Mouse (Mus musculus) intestine, embryonic 15.5 days (tissue): ENCODE measurements around the gene Cacng7. TPM values are rescaled to one million over a fixed set of nuclear protein-coding genes. Genes with fewer than 3 reads are reported as not detected.

Experiments used
- ATAC-seq: fragments of 200-750 bp; cut with Nextera tagmentation; 2 replicates; pipeline ENCODE4 v1.8.0; 2017; ENCODE audit warnings: moderate TSS enrichment, moderate library complexity
- H3K27ac ChIP-seq: fragments of 300-500 bp; sonication (generic); 2 replicates; pipeline ENCODE4 v1.5.1; 2015; ENCODE audit warnings: mild to moderate bottlenecking, inconsistent platforms
- H3K27me3 ChIP-seq: fragments of 300-500 bp; sonication (generic); replicated peaks from 2 replicates; pipeline ENCODE4 v1.6.1; 2015; ENCODE audit warnings: inconsistent platforms
- H3K36me3 ChIP-seq: fragments of 300-500 bp; sonication (generic); 2 replicates; pipeline ENCODE4 v1.6.1; 2015; ENCODE audit warnings: inconsistent platforms
- H3K4me1 ChIP-seq: fragments of 300-500 bp; sonication (generic); replicated peaks from 2 replicates; pipeline ENCODE4 v1.6.1; 2015; ENCODE audit warnings: inconsistent platforms
- H3K4me2 ChIP-seq: fragments of 300-500 bp; sonication (generic); replicated peaks from 2 replicates; pipeline ENCODE4 v1.6.1; 2015; ENCODE audit warnings: mild to moderate bottlenecking, inconsistent platforms
- H3K4me3 ChIP-seq: fragments of 300-500 bp; sonication (generic); replicated peaks from 2 replicates; pipeline ENCODE4 v1.5.1; 2015; ENCODE audit warnings: inconsistent platforms
- H3K9ac ChIP-seq: fragments of 300-500 bp; sonication (generic); 2 replicates; pipeline ENCODE4 v1.6.1; 2015; ENCODE audit warnings: inconsistent platforms
- H3K9me3 ChIP-seq: fragments of 300-500 bp; sonication (generic); 2 replicates; pipeline ENCODE4 v1.6.1; 2016; ENCODE audit warnings: inconsistent platforms
- WGBS: fragments of 180-500 bp; shearing (Covaris S2); methylation state at CpG from one replicate; pipeline ENCODE4 v1.1.7; 2015; 5-methylcytosine and 5-hydroxymethylcytosine counted together
- polyA plus RNA-seq: library from polyadenylated mRNA; unstranded; fragments of >200 nt; fragmentation: Nextera tagmentation; extraction: Ambion mirVana; gene quantifications from 2 replicates; pipeline ENCODE4 v1.2.1, GENCODE M21; 2015

Gene Cacng7
- polyA plus RNA-seq, 1 experiment from 2014 or later = 1.2 TPM

DNA sequence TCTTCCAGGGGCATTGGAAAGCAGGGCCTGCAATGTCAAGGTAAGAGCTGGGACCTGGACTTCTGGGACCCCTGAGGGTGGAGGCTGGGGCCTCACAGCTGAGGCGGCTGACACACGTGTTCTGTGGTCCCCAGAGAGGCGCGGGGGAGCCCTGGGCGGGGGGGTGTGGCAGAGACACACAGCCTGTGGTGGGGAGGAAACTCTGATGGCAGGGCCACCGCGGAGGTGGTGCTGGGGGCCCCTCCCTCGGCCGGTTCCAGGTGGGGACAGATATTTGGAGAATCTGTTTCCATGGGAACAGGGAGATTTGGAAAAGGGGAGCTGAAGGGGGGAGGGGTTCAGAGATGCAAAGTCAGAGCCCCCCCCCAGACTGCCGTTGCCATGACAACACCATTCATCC, 28.5 kb upstream of the Cacng7 start:
- H3K4me1 ChIP-seq = peaks cover 19% of the 10 kb centered on the region
- WGBS = 4% methylated on average over 10 of the region's 10 CpGs
- no peak for ATAC-seq
- H3K9ac ChIP-seq = no peak overlapping the region
- peaks cover 22% of the 10 kb centered on the region for H3K27me3 ChIP-seq
- H3K27ac ChIP-seq = no peak overlapping the region
- H3K9me3 ChIP-seq = no peaks in the 10 kb centered on the region
- 0 out of 2 replicates have a peak overlapping the region, but pooled peaks have one; percentile 66 for H3K4me2 ChIP-seq
- H3K36me3 ChIP-seq = 0 out of 2 replicates have a peak, but pooled peaks cover 4% of the 10 kb centered on the region
- H3K4me3 ChIP-seq = no peak overlapping the region

DNA sequence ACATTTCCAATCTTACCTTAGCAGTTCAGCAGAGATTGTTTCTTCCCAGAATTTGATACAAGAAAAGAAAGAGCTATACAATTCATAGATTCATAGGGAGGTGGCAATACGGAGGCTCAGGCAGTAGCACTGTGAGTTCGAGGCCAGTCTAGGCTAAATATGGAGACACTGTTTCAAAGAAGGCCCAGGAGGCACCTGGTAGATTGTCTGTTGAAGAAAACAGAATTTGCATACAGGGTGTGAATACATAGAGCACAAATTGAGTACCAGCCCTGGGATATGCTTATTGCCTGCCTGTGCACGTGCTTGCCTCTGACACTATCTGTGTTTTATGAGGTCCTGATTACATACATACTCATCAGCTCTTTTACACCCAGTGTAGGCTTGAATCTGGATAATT, 26.4 kb upstream of the Cacng7 start:
- Histone ChIP-seq H3K27ac (no peak overlapping the region), H3K4me2 (no peak overlapping the region), H3K4me1 (peaks cover 19% of the 10 kb centered on the region), H3K9ac (no peak overlapping the region), H3K27me3 (peaks cover 22% of the 10 kb centered on the region), H3K9me3 (no peaks in the 10 kb centered on the region), H3K36me3 (no peaks in the 10 kb centered on the region), H3K4me3 (no peak overlapping the region)
- ATAC-seq = no peak
- whole genome bisulfite sequencing = 76% methylated on average over 3 of the region's 3 CpGs

DNA sequence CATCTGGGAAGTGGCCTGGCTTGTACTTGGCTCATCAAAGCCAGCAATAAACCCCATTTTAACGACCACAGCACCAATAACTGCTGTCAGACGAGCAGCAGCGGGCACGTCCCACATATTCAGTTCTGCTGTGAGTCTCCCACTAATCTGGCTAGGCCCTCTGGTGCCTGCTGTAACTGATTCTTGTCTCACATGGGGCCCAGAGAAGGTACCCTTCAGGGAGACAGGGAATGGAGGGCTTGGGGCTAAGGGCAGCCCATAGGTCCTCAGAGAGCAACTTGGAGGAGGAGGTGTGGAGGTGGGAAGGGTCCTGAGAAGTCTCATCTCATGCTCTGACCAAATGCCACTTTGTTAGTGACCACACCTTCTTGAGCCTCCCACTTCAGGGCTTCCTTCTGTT, 24.1 kb upstream of the Cacng7 start:
- 35% methylated on average over 4 of the region's 4 CpGs for WGBS
- Histone ChIP-seq H3K27me3 (peaks cover 18% of the 10 kb centered on the region), H3K9ac (no peak overlapping the region), H3K4me2 (no peak overlapping the region), H3K9me3 (no peaks in the 10 kb centered on the region), H3K36me3 (no peaks in the 10 kb centered on the region), H3K4me1 (peaks cover 3% of the 10 kb centered on the region), H3K27ac (no peak overlapping the region), H3K4me3 (no peak overlapping the region)
- no peak for ATAC-seq

DNA sequence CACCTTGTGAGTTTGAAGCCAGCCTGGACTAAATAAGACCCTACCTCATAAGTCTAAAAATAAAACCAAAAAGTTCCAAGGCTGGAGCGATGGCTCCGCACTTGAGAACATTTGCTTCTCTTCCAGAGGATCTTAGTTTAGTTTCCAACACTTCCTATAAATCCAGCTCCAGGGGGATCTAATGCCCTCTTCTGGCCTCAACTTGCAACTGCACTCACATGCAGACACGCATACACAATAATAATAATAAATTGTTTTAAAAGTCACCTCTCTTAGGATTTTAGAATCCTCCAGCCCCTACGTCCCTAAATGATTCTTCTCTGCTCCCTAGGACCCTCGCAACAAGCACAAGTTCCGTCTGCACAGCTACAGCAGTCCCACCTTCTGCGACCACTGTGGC, 22.5 kb upstream of the Cacng7 start:
- peaks cover 7% of the 10 kb centered on the region for H3K27me3 ChIP-seq
- no peak overlapping the region for H3K9ac ChIP-seq
- H3K4me3 ChIP-seq = no peak overlapping the region
- no peak for ATAC-seq
- 96% methylated on average over 7 of the region's 7 CpGs for WGBS
- H3K27ac ChIP-seq = no peak overlapping the region
- H3K36me3 ChIP-seq = no peaks in the 10 kb centered on the region
- H3K9me3 ChIP-seq = no peaks in the 10 kb centered on the region
- no peaks in the 10 kb centered on the region for H3K4me1 ChIP-seq
- H3K4me2 ChIP-seq = no peak overlapping the region

DNA sequence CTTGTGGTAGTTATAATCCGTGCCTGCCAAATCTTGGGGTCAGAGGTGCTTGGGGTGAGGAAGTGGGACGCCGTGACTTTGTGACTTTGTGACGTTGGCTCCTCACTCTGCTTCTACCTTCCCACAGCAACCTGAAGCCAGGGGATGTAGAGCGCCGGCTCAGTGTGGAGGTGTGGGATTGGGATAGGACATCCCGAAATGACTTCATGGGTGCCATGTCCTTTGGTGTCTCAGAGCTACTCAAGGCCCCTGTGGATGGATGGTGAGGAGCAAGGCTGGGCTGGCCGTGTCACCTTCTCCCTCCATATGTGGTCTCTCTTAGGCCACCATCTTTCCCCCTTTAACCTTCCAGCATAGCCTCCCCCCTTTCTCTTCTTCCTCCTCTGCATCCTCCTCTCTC, 19.2 kb upstream of the Cacng7 start:
- no peak for ATAC-seq
- H3K27ac ChIP-seq = no peak overlapping the region
- H3K36me3 ChIP-seq = no peaks in the 10 kb centered on the region
- H3K9ac ChIP-seq = no peak overlapping the region
- H3K4me2 ChIP-seq = no peak overlapping the region
- H3K9me3 ChIP-seq = no peaks in the 10 kb centered on the region
- H3K4me1 ChIP-seq = no peaks in the 10 kb centered on the region
- no peaks in the 10 kb centered on the region for H3K27me3 ChIP-seq
- no peak overlapping the region for H3K4me3 ChIP-seq
- 79% methylated on average over 8 of the region's 8 CpGs for WGBS

DNA sequence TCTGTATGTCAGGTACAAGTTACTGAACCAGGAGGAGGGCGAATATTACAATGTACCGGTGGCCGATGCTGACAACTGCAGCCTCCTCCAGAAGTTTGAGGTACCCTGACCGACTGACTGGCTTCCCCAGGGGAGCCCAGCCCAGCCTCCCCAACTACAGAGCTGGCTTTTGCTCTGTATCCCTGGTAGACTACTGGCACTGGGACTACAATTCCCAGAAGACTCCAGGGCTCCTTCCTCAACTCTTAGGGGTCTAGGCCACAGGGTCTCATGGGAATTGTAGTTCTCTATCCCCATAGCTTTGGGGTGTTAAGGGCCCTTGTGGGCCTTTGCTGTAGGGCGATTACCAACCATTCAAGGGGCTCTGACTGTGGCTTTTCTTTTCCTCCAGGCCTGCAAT, 18.6 kb upstream of the Cacng7 start:
- Histone ChIP-seq H3K36me3 (no peaks in the 10 kb centered on the region), H3K27ac (no peak overlapping the region), H3K9me3 (no peaks in the 10 kb centered on the region), H3K4me2 (no peak overlapping the region), H3K27me3 (no peaks in the 10 kb centered on the region), H3K4me1 (no peaks in the 10 kb centered on the region), H3K9ac (no peak overlapping the region), H3K4me3 (no peak overlapping the region)
- 59% methylated on average over 5 of the region's 5 CpGs for WGBS
- ATAC-seq = no peak; the same call in 1 of the 2 replicates

DNA sequence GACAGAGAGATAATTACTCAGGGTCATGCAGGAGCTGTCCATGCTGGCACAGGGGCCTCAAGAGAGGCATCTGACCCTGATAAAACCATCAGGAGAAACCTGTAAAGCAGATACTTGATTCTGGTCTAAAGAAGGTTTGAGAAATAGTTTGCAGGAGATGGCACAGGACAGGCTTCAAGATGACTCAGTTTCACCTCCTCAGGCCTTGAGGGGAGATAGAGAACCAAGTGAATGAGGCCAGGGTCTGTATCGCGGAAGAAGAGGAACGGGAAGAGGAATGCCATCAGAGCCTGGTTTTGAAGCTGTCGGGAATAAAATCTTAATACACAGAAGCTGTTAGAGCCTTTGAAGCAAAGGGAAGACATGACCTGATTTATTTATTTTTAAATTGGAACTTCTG, 15.1 kb upstream of the Cacng7 start:
- 52% methylated on average over 4 of the region's 4 CpGs for whole genome bisulfite sequencing
- H3K36me3 ChIP-seq = no peaks in the 10 kb centered on the region
- no peak overlapping the region for H3K4me3 ChIP-seq
- no peak overlapping the region for H3K27ac ChIP-seq
- no peak overlapping the region for H3K9ac ChIP-seq
- H3K4me2 ChIP-seq = no peak overlapping the region
- H3K4me1 ChIP-seq = no peaks in the 10 kb centered on the region
- no peaks in the 10 kb centered on the region for H3K27me3 ChIP-seq
- H3K9me3 ChIP-seq = no peaks in the 10 kb centered on the region
- ATAC-seq = no peak

DNA sequence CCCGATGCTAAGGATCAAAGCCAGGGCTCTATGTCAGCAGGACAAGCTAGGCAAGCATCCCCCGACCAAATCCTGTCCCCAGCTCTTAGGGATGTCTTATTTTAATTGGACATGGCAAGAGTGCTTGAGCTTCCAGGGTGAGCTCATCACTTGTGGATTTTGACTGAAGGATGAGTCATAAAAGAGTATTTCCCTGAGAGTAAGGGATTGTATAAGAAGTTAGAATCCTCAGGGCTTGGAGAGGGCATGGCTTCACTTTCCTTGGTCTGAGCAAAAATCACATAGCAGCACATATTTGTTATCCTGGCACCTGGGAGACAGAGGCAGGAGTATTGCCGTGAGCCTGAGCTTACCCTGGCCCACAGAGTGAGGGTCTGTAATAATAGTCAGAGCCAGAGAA, 11.9 kb upstream of the Cacng7 start:
- ATAC-seq = no peak
- Histone ChIP-seq H3K9ac (no peak overlapping the region), H3K4me3 (no peak overlapping the region), H3K9me3 (no peaks in the 10 kb centered on the region), H3K27ac (no peak overlapping the region), H3K36me3 (no peaks in the 10 kb centered on the region), H3K4me2 (no peak overlapping the region), H3K4me1 (no peaks in the 10 kb centered on the region), H3K27me3 (no peaks in the 10 kb centered on the region)
- WGBS = 72% methylated on average over 3 of the region's 3 CpGs

DNA sequence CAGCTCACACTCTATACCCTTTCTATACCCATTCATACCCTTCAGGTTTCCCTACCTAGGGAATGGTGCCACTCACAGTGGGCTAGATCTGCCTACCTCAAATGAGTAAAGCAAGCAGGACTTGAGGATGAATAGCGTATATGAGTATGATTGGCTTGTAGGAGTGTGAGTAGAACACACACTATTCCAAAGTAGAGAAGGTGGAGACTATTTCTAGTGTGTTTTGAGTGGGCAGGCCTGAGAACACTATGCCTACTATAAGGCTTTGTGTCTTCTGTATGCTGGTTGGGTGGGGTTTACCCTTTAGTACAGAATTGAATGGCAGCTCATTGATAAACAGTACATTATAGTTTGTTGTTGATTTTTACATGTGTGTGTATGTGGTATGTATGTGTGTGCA, 8.9 kb upstream of the Cacng7 start:
- Histone ChIP-seq H3K4me1 (no peaks in the 10 kb centered on the region), H3K36me3 (no peaks in the 10 kb centered on the region), H3K27ac (no peak overlapping the region), H3K9ac (no peak overlapping the region), H3K9me3 (no peaks in the 10 kb centered on the region), H3K4me3 (no peak overlapping the region), H3K27me3 (no peaks in the 10 kb centered on the region), H3K4me2 (no peak overlapping the region)
- WGBS = 92% methylated on average over 1 of the region's 1 CpGs
- no peak for ATAC-seq

DNA sequence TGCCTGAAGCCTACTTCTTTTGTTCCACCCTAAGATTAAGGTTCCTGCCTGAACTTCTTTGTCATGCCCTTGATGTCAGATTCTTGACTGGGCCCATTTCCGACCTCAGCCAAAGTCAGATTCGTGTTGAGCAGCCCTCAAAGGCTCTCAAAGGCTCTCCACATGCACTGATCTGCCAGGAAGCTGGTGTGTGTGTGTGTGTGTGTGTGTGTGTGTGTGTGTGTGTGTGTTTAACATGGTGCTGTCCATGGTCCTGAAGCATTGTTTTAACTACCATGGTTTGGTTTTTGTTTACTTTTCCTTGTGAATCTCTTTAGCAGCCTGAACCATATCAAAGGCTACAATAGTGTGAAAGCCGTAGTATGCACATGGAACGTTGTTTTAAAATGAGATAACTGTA, 4.8 kb upstream of the Cacng7 start:
- Histone ChIP-seq H3K4me2 (no peak overlapping the region), H3K9ac (no peak overlapping the region), H3K4me3 (no peak overlapping the region), H3K27ac (no peak overlapping the region), H3K36me3 (no peaks in the 10 kb centered on the region), H3K4me1 (0 out of 2 replicates have a peak, but pooled peaks cover 4% of the 10 kb centered on the region), H3K27me3 (peaks cover 4% of the 10 kb centered on the region), H3K9me3 (no peaks in the 10 kb centered on the region)
- WGBS = 58% methylated on average over 4 of the region's 4 CpGs
- no peak for ATAC-seq

DNA sequence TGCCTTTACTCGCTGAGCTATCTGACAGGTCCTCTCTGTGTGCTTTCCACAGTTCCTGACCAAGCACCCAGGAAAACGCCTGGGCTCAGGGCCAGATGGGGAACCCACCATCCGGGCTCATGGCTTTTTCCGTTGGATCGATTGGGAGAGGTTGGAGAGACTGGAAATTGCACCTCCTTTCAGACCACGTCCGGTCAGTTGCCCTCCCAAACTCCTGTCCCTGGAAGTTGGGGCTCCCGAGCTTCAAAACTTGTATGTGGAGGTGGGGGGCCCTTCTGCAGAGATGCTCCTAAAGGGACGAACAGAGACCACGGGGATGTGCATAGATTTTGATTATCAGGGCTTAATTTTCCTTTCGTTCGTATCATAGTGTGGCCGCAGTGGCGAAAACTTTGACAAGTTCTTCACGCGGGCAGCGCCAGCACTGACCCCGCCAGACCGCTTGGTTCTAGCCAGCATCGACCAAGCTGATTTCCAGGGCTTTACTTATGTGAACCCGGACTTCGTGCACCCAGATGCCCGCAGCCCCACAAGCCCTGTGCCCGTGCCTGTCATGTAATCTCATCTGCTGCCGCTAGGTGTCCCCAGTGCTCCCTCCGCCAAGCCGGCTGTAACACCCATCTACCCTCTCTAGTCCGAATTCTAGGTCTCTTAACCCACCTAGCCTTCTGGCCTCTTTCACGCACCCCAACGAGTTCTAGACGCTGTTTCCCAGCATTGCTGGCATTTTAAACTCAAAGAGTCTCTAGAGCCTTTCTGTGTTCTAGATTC, 2.8 kb upstream of the Cacng7 start:
- ATAC-seq = peak; percentile 39; the same call in 1 of the 2 replicates
- WGBS = 19% methylated on average over 31 of the region's 31 CpGs
- Histone ChIP-seq H3K4me2 (peak overlapping the region; percentile 44), H3K4me1 (0 out of 2 replicates have a peak, but pooled peaks cover 4% of the 10 kb centered on the region), H3K9ac (no peak overlapping the region), H3K27ac (no peak overlapping the region), H3K27me3 (peaks cover 6% of the 10 kb centered on the region), H3K36me3 (no peaks in the 10 kb centered on the region), H3K4me3 (0 out of 2 replicates have a peak overlapping the region, but pooled peaks have one; percentile 6), H3K9me3 (no peaks in the 10 kb centered on the region)

DNA sequence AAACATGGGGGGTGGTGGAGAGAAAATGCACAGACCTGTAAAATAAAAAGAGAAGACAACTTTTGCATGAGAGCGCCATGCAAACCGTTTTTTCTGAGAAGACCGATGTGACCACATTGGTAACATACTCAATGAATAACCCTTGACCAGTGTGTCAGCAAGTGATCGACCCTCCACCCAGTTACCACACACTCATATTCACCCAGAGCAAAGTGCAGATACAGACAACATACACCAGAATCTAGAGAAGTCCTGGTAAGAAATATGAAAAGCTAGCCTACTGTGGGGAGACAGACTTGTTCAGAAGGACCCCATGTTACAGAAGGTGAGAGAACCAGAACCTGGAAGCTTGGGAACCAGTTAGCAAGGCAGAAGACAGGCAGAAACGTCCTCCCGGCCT, 1.6 kb upstream of the Cacng7 start:
- 43% methylated on average over 6 of the region's 6 CpGs for WGBS
- H3K27me3 ChIP-seq = peaks cover 6% of the 10 kb centered on the region
- H3K9me3 ChIP-seq = no peaks in the 10 kb centered on the region
- H3K4me2 ChIP-seq = peak overlapping the region; percentile 65
- H3K4me1 ChIP-seq = 0 out of 2 replicates have a peak, but pooled peaks cover 4% of the 10 kb centered on the region
- peak overlapping the region; percentile 57; the same call in 1 of the 2 replicates for H3K4me3 ChIP-seq
- no peaks in the 10 kb centered on the region for H3K36me3 ChIP-seq
- ATAC-seq = no peak
- 0 out of 2 replicates have a peak overlapping the region, but pooled peaks have one; percentile 74 for H3K27ac ChIP-seq
- no peak overlapping the region for H3K9ac ChIP-seq
